Mouse (Mus musculus) MEL (cell line): ENCODE results near the gene Cacna2d4. TPM values are rescaled to one million over a fixed set of nuclear protein-coding genes. Genes with fewer than 3 reads are reported as not detected.

Source experiments
- DNase-seq: peaks from one replicate; pipeline ENCODE4 v3.0.0; 2011; ENCODE audit warnings: low read depth, low spot score
- H3K27ac ChIP-seq: 2 replicates; pipeline ENCODE4 v1.5.1; 2012; ENCODE audit warnings: low read depth, mild to moderate bottlenecking, control low read depth, low read length, moderate library complexity; ENCODE audit not compliant: control insufficient read depth
- H3K27me3 ChIP-seq, 2 experiments: fragments of 150-350 bp in 1 of 2; sonication (generic) in 1 of 2; 2 replicates each; pipeline ENCODE4 v1.6.1; 2012; ENCODE audit warnings: low read length in 2 of 2, mild to moderate bottlenecking in 2 of 2, improper control_type of control experiment in 1 of 2, moderate library complexity in 1 of 2; ENCODE audit not compliant: insufficient read depth in 2 of 2, control insufficient read depth in 1 of 2
- H3K36me3 ChIP-seq, 2 experiments: 2 replicates each; pipeline ENCODE4 v1.6.1; 2012 to 2014; ENCODE audit warnings: low read length in 2 of 2, improper control_type of control experiment in 1 of 2, inconsistent platforms in 1 of 2, mild to moderate bottlenecking in 1 of 2; ENCODE audit not compliant: insufficient read depth in 2 of 2, control insufficient read depth in 1 of 2
- H3K4me1 ChIP-seq, 2 experiments: fragments of 150-350 bp in 1 of 2; sonication (generic) in 1 of 2; 2 replicates each; pipeline ENCODE4 v1.6.1; 2012; ENCODE audit warnings: low read length in 2 of 2, improper control_type of control experiment in 1 of 2, mild to moderate bottlenecking in 1 of 2; ENCODE audit not compliant: insufficient read depth in 2 of 2, control insufficient read depth in 1 of 2
- H3K4me3 ChIP-seq, 2 experiments: fragments of 150-350 bp in 1 of 2; sonication (generic) in 1 of 2; 2 replicates each; pipeline ENCODE4 v1.5.1; 2012; ENCODE audit warnings: low read depth in 2 of 2, low read length in 2 of 2, mild to moderate bottlenecking in 2 of 2, moderate library complexity in 2 of 2, control low read depth in 1 of 2, improper control_type of control experiment in 1 of 2; ENCODE audit not compliant: control insufficient read depth in 1 of 2, insufficient read depth in 1 of 2
- H3K79me2 ChIP-seq: 2 replicates; pipeline ENCODE4 v1.6.1; 2012; ENCODE audit warnings: mild to moderate bottlenecking, low read length, moderate library complexity; ENCODE audit not compliant: control insufficient read depth, poor library complexity, insufficient read depth
- H3K9ac ChIP-seq: 2 replicates; pipeline ENCODE4 v1.6.1; 2012; ENCODE audit warnings: low read depth, mild to moderate bottlenecking, control low read depth, low read length, moderate library complexity; ENCODE audit not compliant: control insufficient read depth, poor library complexity, severe bottlenecking
- H3K9me3 ChIP-seq: fragments of 150-350 bp; sonication (generic); replicated peaks from 2 replicates; pipeline ENCODE4 v1.6.1; 2012; ENCODE audit warnings: mild to moderate bottlenecking, low read length, improper control_type of control experiment, moderate library complexity; ENCODE audit not compliant: insufficient read depth
- BHLHE40 ChIP-seq: IDR thresholded peaks from 2 replicates; pipeline ENCODE4 v1.6.1; 2012; ENCODE audit warnings: low read depth, mild to moderate bottlenecking, inconsistent platforms, low read length, improper control_type of control experiment, borderline replicate concordance
- CHD1 ChIP-seq: IDR thresholded peaks from 2 replicates; pipeline ENCODE4 v1.6.1; 2012; ENCODE audit warnings: low read depth, mild to moderate bottlenecking, inconsistent platforms, low read length, improper control_type of control experiment
- ELF1 ChIP-seq: IDR thresholded peaks from 2 replicates; pipeline ENCODE4 v1.6.1; 2014; ENCODE audit warnings: low read depth, mild to moderate bottlenecking, inconsistent platforms, low read length, improper control_type of control experiment, moderate library complexity
- EP300 ChIP-seq, 2 experiments: IDR thresholded peaks; 2 replicates each; pipeline ENCODE4 v1.6.1; 2011; ENCODE audit warnings: improper control_type of control experiment in 2 of 2, low read length in 2 of 2, low read depth in 1 of 2, mild to moderate bottlenecking in 1 of 2
- HCFC1 ChIP-seq: IDR thresholded peaks from 2 replicates; pipeline ENCODE4 v1.6.1; 2012; ENCODE audit warnings: low read depth, mild to moderate bottlenecking, inconsistent platforms, low read length, improper control_type of control experiment, moderate library complexity
- JUND ChIP-seq: IDR thresholded peaks from 2 replicates; pipeline ENCODE4 v1.6.1; 2011; ENCODE audit warnings: low read depth, mild to moderate bottlenecking, improper control_type of control experiment, low read length
- KAT2A ChIP-seq: conservative IDR thresholded peaks from 2 replicates; pipeline ENCODE4 v1.6.1; 2012; ENCODE audit warnings: low read depth, low read length, improper control_type of control experiment, inconsistent platforms
- MAX ChIP-seq: IDR thresholded peaks from 2 replicates; pipeline ENCODE4 v1.6.1; 2011; ENCODE audit warnings: low read length, improper control_type of control experiment
- MAZ ChIP-seq: IDR thresholded peaks from 2 replicates; pipeline ENCODE4 v1.6.1; 2012; ENCODE audit warnings: low read depth, mild to moderate bottlenecking, inconsistent platforms, low read length, improper control_type of control experiment
- MXI1 ChIP-seq: IDR thresholded peaks from 2 replicates; pipeline ENCODE4 v1.6.1; 2011; ENCODE audit warnings: mild to moderate bottlenecking, low read depth, low read length, improper control_type of control experiment
- NELFE ChIP-seq: IDR thresholded peaks from 2 replicates; pipeline ENCODE4 v1.6.1; 2011; ENCODE audit warnings: low read depth, low read length, improper control_type of control experiment
- NRF1 ChIP-seq: IDR thresholded peaks from 2 replicates; pipeline ENCODE4 v1.6.1; 2014; ENCODE audit warnings: low read depth, mild to moderate bottlenecking, inconsistent platforms, low read length, improper control_type of control experiment, moderate library complexity; ENCODE audit not compliant: poor library complexity, insufficient read depth, severe bottlenecking
- POLR2A ChIP-seq, 2 experiments: IDR thresholded peaks; 2 replicates each; pipeline ENCODE4 v1.6.1; 2011 to 2012; ENCODE audit warnings: low read length in 2 of 2, mild to moderate bottlenecking in 2 of 2, control low read depth in 1 of 2, improper control_type of control experiment in 1 of 2, low read depth in 1 of 2, moderate library complexity in 1 of 2; ENCODE audit not compliant: control insufficient read depth in 1 of 2, insufficient read depth in 1 of 2, poor library complexity in 1 of 2
- POLR2AphosphoS2 ChIP-seq: IDR thresholded peaks from 2 replicates; pipeline ENCODE4 v1.6.1; 2011; ENCODE audit warnings: low read length, improper control_type of control experiment
- SIN3A ChIP-seq: IDR thresholded peaks from 2 replicates; pipeline ENCODE4 v1.6.1; 2012; ENCODE audit warnings: low read length, improper control_type of control experiment, inconsistent platforms
- TBP ChIP-seq: IDR thresholded peaks from 2 replicates; pipeline ENCODE4 v1.8.0; 2011; ENCODE audit warnings: low read depth, low read length, improper control_type of control experiment
- TCF12 ChIP-seq: IDR thresholded peaks from 2 replicates; pipeline ENCODE4 v1.6.1; 2014; ENCODE audit warnings: low read depth, mild to moderate bottlenecking, inconsistent platforms, low read length, improper control_type of control experiment, moderate library complexity
- UBTF ChIP-seq: IDR thresholded peaks from 2 replicates; pipeline ENCODE4 v1.6.1; 2012; ENCODE audit warnings: low read depth, mild to moderate bottlenecking, inconsistent platforms, low read length, improper control_type of control experiment, moderate library complexity, borderline replicate concordance; ENCODE audit not compliant: insufficient read depth
- USF1 ChIP-seq: IDR thresholded peaks from 2 replicates; pipeline ENCODE4 v1.6.1; 2014; ENCODE audit warnings: low read depth, mild to moderate bottlenecking, inconsistent platforms, low read length, improper control_type of control experiment, moderate library complexity
- USF2 ChIP-seq, 2 experiments: IDR thresholded peaks; 2 replicates each; pipeline ENCODE4 v1.6.1; 2011 to 2012; ENCODE audit warnings: improper control_type of control experiment in 2 of 2, low read length in 2 of 2, borderline replicate concordance in 1 of 2, inconsistent platforms in 1 of 2, low read depth in 1 of 2, mild to moderate bottlenecking in 1 of 2; ENCODE audit not compliant: insufficient read depth in 1 of 2
- ZC3H11A ChIP-seq: IDR thresholded peaks from 2 replicates; pipeline ENCODE4 v1.6.1; 2012; ENCODE audit warnings: low read depth, mild to moderate bottlenecking, inconsistent platforms, low read length, improper control_type of control experiment
- ZMIZ1 ChIP-seq: IDR thresholded peaks from 2 replicates; pipeline ENCODE4 v1.6.1; 2012; ENCODE audit warnings: low read depth, mild to moderate bottlenecking, inconsistent platforms, low read length, improper control_type of control experiment, moderate library complexity
- polyA plus RNA-seq, 2 experiments: library from polyadenylated mRNA; stranded (reverse) in 1 of 2; unstranded in 1 of 2; fragments of >175 nt in 1 of 2; fragments of >200 nt in 1 of 2; gene quantifications; 2 replicates each; pipeline versions ENCODE4 v1.2.1 to v1.2.4; 2012; ENCODE audit warnings: low replicate concordance in 2 of 2, low read depth in 1 of 2; ENCODE audit not compliant: insufficient read length in 2 of 2, insufficient read depth in 1 of 2, missing spikeins in 1 of 2
- total RNA-seq: library from RNA; depleted of rRNA; stranded (reverse); fragments of 300-350 nt; gene quantifications from 2 replicates; pipeline ENCODE4 v1.2.3, GENCODE M21; 2012

Cacna2d4 gene
- total and polyA plus RNA-seq, 3 experiments = 0.69 to 1.1 TPM; not detected in 1

GRCm38 (mm10) chr6:119388650-119389012, 152.3 kb downstream of the Cacna2d4 start:
- peak; percentile 96 for DNase-seq
- Histone ChIP-seq H3K36me3 (peaks cover 0 to 20% of the 10 kb centered on the region in 2 experiments; a peak in 2 of 4 replicates), H3K4me3 (peak overlapping the region; percentile 84 to 96), H3K4me1 (peaks cover 0 to 4% of the 10 kb centered on the region in 2 experiments; a peak in 2 of 4 replicates), H3K79me2 (peaks cover 38% of the 10 kb centered on the region), H3K27me3 (no peaks in the 10 kb centered on the region), H3K9me3 (no peaks in the 10 kb centered on the region), H3K9ac (peak overlapping the region; percentile 94), H3K27ac (peak overlapping the region; percentile 74)
- TF ChIP-seq MAX = peak; percentile 68
- TF ChIP-seq BHLHE40 = peak; percentile 29; the same call in 1 of the 2 replicates
- TF ChIP-seq CHD1 = no peak
- peak; percentile 54; the same call in 1 of the 2 replicates for TF ChIP-seq POLR2AphosphoS2
- TF ChIP-seq KAT2A = peak; percentile 87
- no peak for TF ChIP-seq ZC3H11A
- peak; percentile 85; the same call in 1 of the 2 replicates for TF ChIP-seq MXI1
- peak; percentile 77 for TF ChIP-seq USF1
- TF ChIP-seq ZMIZ1 = no peak
- peak; percentile 74 for TF ChIP-seq TBP
- no peak for TF ChIP-seq EP300 (IDR thresholded peaks at IDR 0.05; ENCODE audit: low read depth in 1 of 2, low read length in 2 of 2)
- TF ChIP-seq NELFE = peak; percentile 40
- TF ChIP-seq USF2 (IDR thresholded peaks at IDR 0.05; ENCODE audit: borderline replicate concordance in 1 of 2, insufficient read depth in 1 of 2, low read depth in 1 of 2, low read length in 2 of 2) = no peak
- no peak for TF ChIP-seq TCF12
- peak; percentile 100 for TF ChIP-seq ELF1
- TF ChIP-seq POLR2A (IDR thresholded peaks at IDR 0.05; ENCODE audit: control insufficient read depth in 1 of 2, insufficient read depth in 1 of 2, low read depth in 1 of 2, low read length in 2 of 2, poor library complexity in 1 of 2) = peak; percentile 74 to 85; a peak in 3 of 4 replicates
- 0 out of 2 replicates have a peak, but pooled peaks have one; percentile 7 for TF ChIP-seq UBTF
- TF ChIP-seq JUND = no peak
- TF ChIP-seq SIN3A = peak; percentile 91
- peak; percentile 96 for TF ChIP-seq NRF1
- 0 out of 2 replicates have a peak, but pooled peaks have one; percentile 54 for TF ChIP-seq MAZ
- TF ChIP-seq HCFC1 = peak; percentile 97
